Mouse (Mus musculus) heart, adult 8-10 months (tissue): ENCODE data around the gene Sec22c. TPM values are rescaled to one million over a fixed set of nuclear protein-coding genes. Genes with fewer than 3 reads are reported as not detected.

Source experiments
- DNase-seq: peaks from one replicate; pipeline ENCODE4 v3.0.0; 2022; ENCODE audit warnings: low spot score
- total RNA-seq, 4 experiments: library from RNA; stranded (reverse); gene quantifications; 2 replicates each; pipeline ENCODE4 v1.2.4; 2022

The Sec22c gene
- total RNA-seq, 4 experiments from 2014 or later: 4.7 to 8.4 (median 7.1) TPM

GRCm38 (mm10) chr9:121653668-121654067 is 51.6 kb downstream of the Sec22c start:
- no peak for DNase-seq

- DNase-seq: no peak
Observed at GRCm38 (mm10) chr9:121647026-121647425, 58.3 kb downstream of the Sec22c start.

GRCm38 (mm10) chr9:121644855-121645254 is 60.4 kb downstream of the Sec22c start:
- no peak for DNase-seq

GRCm38 (mm10) chr9:121642401-121643181 is 62.7 kb downstream of the Sec22c start, which contains the start of gene Vipr1:
Gene Vipr1, plus strand, starts transcription at chr9:121642716.
- no peak for DNase-seq

GRCm38 (mm10) chr9:121642001-121642400 is 63.3 kb downstream of the Sec22c start, which contains the start of gene Lyzl4:
Gene Lyzl4, minus strand, starts transcription at chr9:121642096.
- DNase-seq: peak; percentile 67

GRCm38 (mm10) chr9:121641235-121641915 is 63.9 kb downstream of the Sec22c start:
- DNase-seq: no peak

GRCm38 (mm10) chr9:121639790-121640189 is 65.5 kb downstream of the Sec22c start:
- DNase-seq: no peak

GRCm38 (mm10) chr9:121635835-121636576 is 69.3 kb downstream of the Sec22c start:
- no peak for DNase-seq

- no peak for DNase-seq
Observed at GRCm38 (mm10) chr9:121633306-121633705, 72.0 kb downstream of the Sec22c start.

GRCm38 (mm10) chr9:121632891-121633290 is 72.4 kb downstream of the Sec22c start:
- no peak for DNase-seq

GRCm38 (mm10) chr9:121631946-121632345 is 73.3 kb downstream of the Sec22c start:
- DNase-seq: peak; percentile 43

- no peak for DNase-seq
Observed at GRCm38 (mm10) chr9:121630627-121631026, 74.7 kb downstream of the Sec22c start.

Other genes with a start within 250 kb of the Sec22c start
- gene Cck, start 209.8 kb downstream of the Sec22c start, total RNA-seq: not detected
- not detected for gene Lyzl4, start 63.4 kb downstream of the Sec22c start, total RNA-seq
- gene Vipr1, start 62.8 kb downstream of the Sec22c start, total RNA-seq: 1 to 10 TPM; 1.9 to 3.6 (median 2.1) TPM
- gene Ss18l2, start 4.8 kb upstream of the Sec22c start, total RNA-seq: 100 to 1,000 TPM; 138 to 143 (median 139) TPM
- 10 to 100 TPM; 24.5 to 39.2 (median 29.8) TPM for gene Nktr, start 13.7 kb upstream of the Sec22c start, total RNA-seq
- 100 to 1,000 TPM; 120 to 131 (median 129) TPM for gene Zfp651, start 53.8 kb upstream of the Sec22c start, total RNA-seq
- gene Klhl40, start 72.1 kb upstream of the Sec22c start, total RNA-seq: 10 to 100 TPM; 17.9 to 23.6 (median 20.0) TPM
- 100 to 1,000 TPM; 100 to 119 (median 118) TPM for gene Hhatl, start 87.0 kb upstream of the Sec22c start, total RNA-seq
- gene Ccdc13, start 134.0 kb upstream of the Sec22c start, total RNA-seq: under 1 TPM in 2 of 4 experiments, not detected in 2; 0.12 to 0.27 TPM
- 100 to 1,000 TPM; 186 to 221 (median 198) TPM for gene Higd1a, start 152.9 kb upstream of the Sec22c start, total RNA-seq
- gene Ackr2, start 192.9 kb upstream of the Sec22c start, total RNA-seq: 1 to 10 TPM in 3 of 4 experiments, under 1 TPM in 1; 0.87 to 2.2 (median 1.3) TPM
- gene Cyp8b1, start 210.8 kb upstream of the Sec22c start, total RNA-seq: not detected
- under 1 TPM; 0.31 to 0.79 (median 0.59) TPM for gene Fam198a, start 245.5 kb upstream of the Sec22c start, total RNA-seq